Mouse (Mus musculus): ENCODE results near the gene Mtmr3. TPM values are rescaled to one million over a fixed set of nuclear protein-coding genes. Genes with fewer than 3 reads are reported as not detected.

Gene Mtmr3
- polyA plus RNA-seq, 1 experiment, result 35.3 TPM

DNA sequence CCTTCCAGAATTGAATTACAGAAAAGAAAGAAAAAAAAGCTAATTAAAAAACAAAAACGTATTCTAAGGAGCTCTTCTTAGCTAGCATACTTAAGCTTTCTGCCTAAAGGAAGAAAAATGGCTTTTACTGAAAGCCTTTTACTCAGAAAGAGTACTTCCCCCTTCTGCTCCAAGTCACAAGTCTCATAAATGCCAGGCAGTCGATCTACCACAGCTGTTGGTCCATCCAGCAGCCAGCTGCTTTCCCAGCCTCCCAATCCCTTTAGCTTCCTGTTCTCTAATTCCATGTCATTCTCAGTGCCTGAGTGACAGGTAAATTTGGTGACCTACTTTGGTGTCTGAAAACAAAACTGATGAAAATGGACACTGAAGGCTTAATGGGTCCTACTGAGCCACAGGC, 92.5 kb downstream of the Mtmr3 start:
- H3K36me3 ChIP-seq (ENCODE audit: control insufficient read depth, insufficient read depth, low read length), result peaks cover 26% of the 10 kb centered on the region
- H3K27me3 ChIP-seq (ENCODE audit: control insufficient read depth, insufficient read depth, low read length), result no peaks in the 10 kb centered on the region
- WGBS, result 43% methylated on average over 2 of the region's 2 CpGs
- TF ChIP-seq CTCF (IDR thresholded peaks at IDR 0.05; ENCODE audit: extremely low read depth, insufficient read depth, insufficient read length, insufficient replicate concordance), result no peak
- no peak overlapping the region for H3K27ac ChIP-seq (ENCODE audit: insufficient read depth, low read length)
- no peak overlapping the region for H3K4me3 ChIP-seq (ENCODE audit: extremely low read depth, insufficient read depth, insufficient read length)
- H3K4me1 ChIP-seq (ENCODE audit: control insufficient read depth, insufficient read depth, insufficient read length), result no peaks in the 10 kb centered on the region
- DNase-seq (ENCODE audit: low read depth in 1 of 2, low spot score in 2 of 2), result no peak

DNA sequence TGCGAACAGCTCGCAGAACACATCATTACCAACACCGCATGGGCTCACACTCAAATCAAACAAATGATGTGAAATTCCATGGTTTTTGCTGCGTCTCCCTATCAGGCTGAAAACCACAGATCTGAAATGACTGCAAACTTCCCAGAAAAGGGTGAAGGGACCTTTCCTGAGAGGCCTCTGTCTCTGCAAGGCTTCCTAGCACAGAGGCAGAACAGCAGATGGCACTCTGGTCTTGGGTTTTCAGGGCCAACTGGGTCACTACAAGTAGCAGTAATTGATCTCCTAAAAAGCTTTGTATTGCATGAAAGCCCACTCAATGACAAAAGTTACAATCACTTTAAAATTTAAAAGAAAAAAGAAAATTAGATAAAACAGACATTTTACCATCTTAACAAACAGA, 93.8 kb downstream of the Mtmr3 start:
- no peak overlapping the region for H3K27ac ChIP-seq (ENCODE audit: insufficient read depth, low read length)
- WGBS, result 92% methylated on average over 4 of the region's 4 CpGs
- no peaks in the 10 kb centered on the region for H3K4me1 ChIP-seq (ENCODE audit: control insufficient read depth, insufficient read depth, insufficient read length)
- peaks cover 26% of the 10 kb centered on the region for H3K36me3 ChIP-seq (ENCODE audit: control insufficient read depth, insufficient read depth, low read length)
- H3K4me3 ChIP-seq (ENCODE audit: extremely low read depth, insufficient read depth, insufficient read length), result no peak overlapping the region
- no peak for DNase-seq (ENCODE audit: low read depth in 1 of 2, low spot score in 2 of 2)
- TF ChIP-seq POLR2A (IDR thresholded peaks at IDR 0.05; ENCODE audit: low read depth, low read length) (no peak), CTCF (IDR thresholded peaks at IDR 0.05; ENCODE audit: extremely low read depth, insufficient read depth, insufficient read length, insufficient replicate concordance) (no peak)
- no peaks in the 10 kb centered on the region for H3K27me3 ChIP-seq (ENCODE audit: control insufficient read depth, insufficient read depth, low read length)

DNA sequence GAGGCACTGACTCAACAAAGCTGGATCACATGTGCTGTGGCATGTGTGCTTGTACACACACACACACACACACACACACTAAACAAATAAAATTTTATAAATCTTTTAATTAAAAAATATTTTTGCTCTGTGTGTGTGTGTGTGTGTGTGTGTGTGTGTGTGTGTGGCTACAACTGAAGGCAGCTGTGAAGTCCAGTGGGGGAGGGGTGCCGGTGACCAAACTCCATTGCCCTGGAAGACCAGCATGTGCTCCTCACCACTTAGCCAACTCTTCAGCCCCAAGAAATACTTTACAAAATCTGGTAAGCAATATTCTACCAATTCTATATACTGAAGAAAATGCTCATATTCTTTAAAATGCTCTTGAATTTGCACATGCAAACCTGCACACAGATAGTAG, 94.4 kb downstream of the Mtmr3 start:
- Histone ChIP-seq H3K27me3 (ENCODE audit: control insufficient read depth, insufficient read depth, low read length) (no peaks in the 10 kb centered on the region), H3K4me3 (ENCODE audit: extremely low read depth, insufficient read depth, insufficient read length) (no peak overlapping the region), H3K36me3 (ENCODE audit: control insufficient read depth, insufficient read depth, low read length) (peaks cover 23% of the 10 kb centered on the region), H3K4me1 (ENCODE audit: control insufficient read depth, insufficient read depth, insufficient read length) (no peaks in the 10 kb centered on the region), H3K27ac (ENCODE audit: insufficient read depth, low read length) (no peak overlapping the region)
- no peak for DNase-seq (ENCODE audit: low read depth in 1 of 2, low spot score in 2 of 2)
- WGBS, result 100% methylated on average over 1 of the region's 1 CpGs
- no peak for TF ChIP-seq CTCF (IDR thresholded peaks at IDR 0.05; ENCODE audit: extremely low read depth, insufficient read depth, insufficient read length, insufficient replicate concordance)

DNA sequence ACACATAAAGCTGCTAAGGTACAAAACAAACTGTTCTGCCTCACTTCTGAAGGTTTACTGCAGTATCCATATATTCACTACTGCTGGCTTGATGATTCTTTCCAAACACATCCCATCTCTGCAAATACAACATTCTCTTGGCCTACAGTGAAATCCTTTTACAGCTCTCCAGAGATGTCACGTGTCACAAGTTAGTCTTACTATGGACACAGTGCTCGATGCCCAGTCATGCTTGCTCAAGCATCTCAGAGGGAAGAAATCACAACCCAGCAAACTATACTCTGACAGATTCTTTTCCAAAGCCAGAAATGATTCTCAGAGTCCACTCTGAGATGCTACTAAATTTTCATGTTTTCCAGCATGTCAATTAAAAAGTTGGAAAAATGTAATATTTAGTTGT, 95.2 kb downstream of the Mtmr3 start:
- peaks cover 22% of the 10 kb centered on the region for H3K36me3 ChIP-seq (ENCODE audit: control insufficient read depth, insufficient read depth, low read length)
- TF ChIP-seq POLR2A (IDR thresholded peaks at IDR 0.05; ENCODE audit: low read depth, low read length), result no peak
- no peak for TF ChIP-seq CTCF (IDR thresholded peaks at IDR 0.05; ENCODE audit: extremely low read depth, insufficient read depth, insufficient read length, insufficient replicate concordance)

DNA sequence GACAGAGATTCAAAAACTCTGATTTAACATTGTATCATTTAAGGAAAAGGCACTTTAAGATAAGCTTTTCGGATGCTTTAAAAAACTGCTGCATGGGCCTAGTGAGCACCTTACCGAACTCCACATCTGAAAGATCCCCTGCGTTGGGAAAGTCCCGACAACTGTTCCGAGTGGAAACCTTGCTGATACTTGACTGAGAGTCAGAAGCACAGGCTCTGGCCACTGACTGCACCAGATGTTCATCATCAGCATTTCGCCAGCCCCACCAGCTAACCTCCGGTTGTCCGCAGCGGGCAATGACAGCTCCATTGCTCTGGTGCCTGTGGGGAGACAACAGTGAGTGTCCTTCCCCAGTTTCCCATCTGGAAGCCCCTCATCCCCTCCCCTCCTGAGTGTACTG, 95.9 kb downstream of the Mtmr3 start:
- DNase-seq (ENCODE audit: low read depth in 1 of 2, low spot score in 2 of 2), result no peak
- Histone ChIP-seq H3K4me1 (ENCODE audit: control insufficient read depth, insufficient read depth, insufficient read length) (no peaks in the 10 kb centered on the region), H3K27ac (ENCODE audit: insufficient read depth, low read length) (no peak overlapping the region), H3K4me3 (ENCODE audit: extremely low read depth, insufficient read depth, insufficient read length) (no peak overlapping the region), H3K27me3 (ENCODE audit: control insufficient read depth, insufficient read depth, low read length) (no peaks in the 10 kb centered on the region), H3K36me3 (ENCODE audit: control insufficient read depth, insufficient read depth, low read length) (peaks cover 23% of the 10 kb centered on the region)
- 92% methylated on average over 9 of the region's 9 CpGs for WGBS
- no peak for TF ChIP-seq POLR2A (IDR thresholded peaks at IDR 0.05; ENCODE audit: low read depth, low read length)
- no peak for TF ChIP-seq CTCF (IDR thresholded peaks at IDR 0.05; ENCODE audit: extremely low read depth, insufficient read depth, insufficient read length, insufficient replicate concordance)

More for the DNA sequence above, 95.2 kb downstream of the Mtmr3 start:
- 91% methylated on average over 2 of the region's 2 CpGs for WGBS
- no peaks in the 10 kb centered on the region for H3K27me3 ChIP-seq (ENCODE audit: control insufficient read depth, insufficient read depth, low read length)
- H3K4me1 ChIP-seq (ENCODE audit: control insufficient read depth, insufficient read depth, insufficient read length), result no peaks in the 10 kb centered on the region
- no peak for DNase-seq (ENCODE audit: low read depth in 1 of 2, low spot score in 2 of 2)
- H3K4me3 ChIP-seq (ENCODE audit: extremely low read depth, insufficient read depth, insufficient read length), result no peak overlapping the region
- no peak overlapping the region for H3K27ac ChIP-seq (ENCODE audit: insufficient read depth, low read length)

DNA sequence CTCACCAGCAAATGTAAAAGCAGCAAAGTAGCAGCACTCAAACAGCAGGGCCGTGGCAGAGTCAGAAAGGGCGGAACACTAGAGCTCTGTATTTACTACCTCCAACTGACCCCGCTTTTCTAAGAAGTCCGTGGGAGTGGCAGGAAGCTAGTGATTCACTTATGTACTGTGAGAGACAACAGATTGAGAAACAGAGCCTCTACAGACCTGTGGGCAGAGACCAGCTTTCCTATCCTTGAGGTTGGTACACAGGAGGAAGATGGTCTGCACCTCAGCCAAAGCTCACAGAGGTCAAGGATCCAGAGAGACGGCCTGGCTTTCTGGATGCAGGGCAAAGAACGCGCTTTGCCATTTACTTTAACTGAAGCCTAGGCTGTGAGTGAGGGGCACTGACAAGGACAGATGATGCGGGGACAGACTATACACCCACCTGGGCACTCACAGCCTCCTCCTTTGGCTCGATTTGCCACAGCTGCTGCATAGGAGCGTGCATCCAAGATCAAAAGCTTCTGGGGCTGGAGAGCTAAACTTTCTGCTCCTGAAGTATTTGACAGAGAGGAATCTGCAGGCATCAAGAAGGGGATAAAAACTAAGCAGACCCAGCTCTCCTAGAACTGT, 97.1 kb downstream of the Mtmr3 start:
- no peak for DNase-seq (ENCODE audit: low read depth in 1 of 2, low spot score in 2 of 2)
- 84% methylated on average over 10 of the region's 10 CpGs for WGBS
- peaks cover 21% of the 10 kb centered on the region for H3K36me3 ChIP-seq (ENCODE audit: control insufficient read depth, insufficient read depth, low read length)
- TF ChIP-seq POLR2A (IDR thresholded peaks at IDR 0.05; ENCODE audit: low read depth, low read length) (no peak), CTCF (IDR thresholded peaks at IDR 0.05; ENCODE audit: extremely low read depth, insufficient read depth, insufficient read length, insufficient replicate concordance) (no peak)
- no peak overlapping the region for H3K27ac ChIP-seq (ENCODE audit: insufficient read depth, low read length)
- no peaks in the 10 kb centered on the region for H3K4me1 ChIP-seq (ENCODE audit: control insufficient read depth, insufficient read depth, insufficient read length)
- H3K27me3 ChIP-seq (ENCODE audit: control insufficient read depth, insufficient read depth, low read length), result no peaks in the 10 kb centered on the region
- H3K4me3 ChIP-seq (ENCODE audit: extremely low read depth, insufficient read depth, insufficient read length), result no peak overlapping the region

GRCm38 (mm10) chr11:4495021-4495540, 99.6 kb downstream of the Mtmr3 start:
- no peak for DNase-seq (ENCODE audit: low read depth in 1 of 2, low spot score in 2 of 2)
- 96% methylated on average over 4 of the region's 4 CpGs for WGBS
- no peaks in the 10 kb centered on the region for H3K4me1 ChIP-seq (ENCODE audit: control insufficient read depth, insufficient read depth, insufficient read length)
- H3K36me3 ChIP-seq (ENCODE audit: control insufficient read depth, insufficient read depth, low read length), result peaks cover 34% of the 10 kb centered on the region
- H3K4me3 ChIP-seq (ENCODE audit: extremely low read depth, insufficient read depth, insufficient read length), result no peak overlapping the region
- no peak overlapping the region for H3K27ac ChIP-seq (ENCODE audit: insufficient read depth, low read length)
- no peaks in the 10 kb centered on the region for H3K27me3 ChIP-seq (ENCODE audit: control insufficient read depth, insufficient read depth, low read length)
- TF ChIP-seq POLR2A (IDR thresholded peaks at IDR 0.05; ENCODE audit: low read depth, low read length) (no peak), CTCF (IDR thresholded peaks at IDR 0.05; ENCODE audit: extremely low read depth, insufficient read depth, insufficient read length, insufficient replicate concordance) (no peak)
